Mouse (Mus musculus) telencephalon, adult 2 months (tissue): Measurements from ENCODE around the gene Nxt2.
A peak's percentile ranks its signal among the peaks of the same experiment; 100 is the strongest.
"Not testable (repeated sequence)": the region's sequence is repeated elsewhere in the genome, so short reads cannot be mapped to it uniquely, and the experiment has no call there.

Experiments used
- DNase-seq: peaks from one replicate; pipeline ENCODE4 v3.0.0-alpha.2; 2011; ENCODE audit warnings: low read depth, low spot score

Gene Nxt2

GRCm38 (mm10) chrX:142226542-142226941 lies at the start of gene Nxt2:
Nxt2 (plus strand) TSS chrX:142226770.
- DNase-seq: no peak

- DNase-seq: no peak
Measured at GRCm38 (mm10) chrX:142176981-142177380, 49.6 kb upstream of the Nxt2 start.

GRCm38 (mm10) chrX:142182026-142182425 lies 44.5 kb upstream of the Nxt2 start:
- no peak for DNase-seq

- no peak for DNase-seq
Measured at GRCm38 (mm10) chrX:142189023-142189703, 37.4 kb upstream of the Nxt2 start.

GRCm38 (mm10) chrX:142190355-142190754 lies 36.2 kb upstream of the Nxt2 start:
- DNase-seq: no peak

GRCm38 (mm10) chrX:142194420-142194819 lies 32.1 kb upstream of the Nxt2 start:
- no peak for DNase-seq

GRCm38 (mm10) chrX:142195551-142195950 lies 31.0 kb upstream of the Nxt2 start:
- no peak for DNase-seq

GRCm38 (mm10) chrX:142196831-142197230 lies 29.7 kb upstream of the Nxt2 start, which contains the start of gene Gucy2f:
Gucy2f (minus strand) TSS chrX:142196931.
- no peak for DNase-seq

- no peak for DNase-seq
Measured at GRCm38 (mm10) chrX:142200295-142200694, 26.3 kb upstream of the Nxt2 start.

- no peak for DNase-seq
Measured at GRCm38 (mm10) chrX:142227398-142228054, 956 bp downstream of the Nxt2 start.

- peak; percentile 74 for DNase-seq
Measured at GRCm38 (mm10) chrX:142228055-142228768, 1.6 kb downstream of the Nxt2 start.

GRCm38 (mm10) chrX:142228769-142229158 lies 2.2 kb downstream of the Nxt2 start:
- DNase-seq: no peak

- DNase-seq: not testable (repeated sequence)
Measured at GRCm38 (mm10) chrX:142236146-142236545, 9.6 kb downstream of the Nxt2 start.

- DNase-seq: no peak
Measured at GRCm38 (mm10) chrX:142237101-142237500, 10.5 kb downstream of the Nxt2 start.

- no peak for DNase-seq
Measured at GRCm38 (mm10) chrX:142245682-142246327, 19.2 kb downstream of the Nxt2 start.

GRCm38 (mm10) chrX:142250008-142250736 lies 23.6 kb downstream of the Nxt2 start:
- no peak for DNase-seq

GRCm38 (mm10) chrX:142276031-142276430 lies 49.5 kb downstream of the Nxt2 start:
- no peak for DNase-seq

- DNase-seq: no peak
Measured at GRCm38 (mm10) chrX:142276573-142276972, 50.0 kb downstream of the Nxt2 start.

GRCm38 (mm10) chrX:142285905-142286304 lies 59.3 kb downstream of the Nxt2 start:
- DNase-seq: no peak
